Mouse (Mus musculus) heart, embryonic 13.5 days (tissue): ENCODE data around the gene Gckr. TPM values are rescaled to one million over a fixed set of nuclear protein-coding genes. Genes with fewer than 3 reads are reported as not detected.
A peak's percentile ranks its signal among the peaks of the same experiment; 100 is the strongest.
"Not testable (repeated sequence)": the region's sequence is repeated elsewhere in the genome, so short reads cannot be mapped to it uniquely, and the experiment has no call there.

Experiments
- ATAC-seq: fragments of 200-750 bp; cut with Nextera tagmentation; 2 replicates; pipeline ENCODE4 v1.8.0; 2017; ENCODE audit warnings: moderate TSS enrichment; ENCODE audit not compliant: insufficient number of reproducible peaks, low FRiP score, low TSS enrichment; ENCODE audit errors: extremely low read depth
- H3K27ac ChIP-seq: fragments of 300-500 bp; sonication (generic); replicated peaks from 2 replicates; pipeline ENCODE4 v1.5.1; 2015; ENCODE audit warnings: moderate library complexity, mild to moderate bottlenecking, inconsistent platforms
- H3K27me3 ChIP-seq: fragments of 300-500 bp; sonication (generic); replicated peaks from 2 replicates; pipeline ENCODE4 v1.6.1; 2015; ENCODE audit warnings: mild to moderate bottlenecking, inconsistent platforms
- H3K36me3 ChIP-seq: fragments of 300-500 bp; sonication (generic); 2 replicates; pipeline ENCODE4 v1.6.1; 2015; ENCODE audit warnings: mild to moderate bottlenecking, inconsistent platforms
- H3K4me1 ChIP-seq: fragments of 300-500 bp; sonication (generic); 2 replicates; pipeline ENCODE4 v1.6.1; 2015; ENCODE audit warnings: inconsistent platforms
- H3K4me2 ChIP-seq: fragments of 300-500 bp; sonication (generic); 2 replicates; pipeline ENCODE4 v1.6.1; 2015; ENCODE audit warnings: inconsistent platforms, mild to moderate bottlenecking, moderate library complexity
- H3K4me3 ChIP-seq: fragments of 300-500 bp; sonication (generic); 2 replicates; pipeline ENCODE4 v1.5.1; 2015; ENCODE audit warnings: moderate library complexity, mild to moderate bottlenecking, inconsistent platforms
- H3K9ac ChIP-seq: fragments of 300-500 bp; sonication (generic); 2 replicates; pipeline ENCODE4 v1.6.1; 2015; ENCODE audit warnings: inconsistent platforms, mild to moderate bottlenecking, moderate library complexity
- H3K9me3 ChIP-seq: fragments of 300-500 bp; sonication (generic); 2 replicates; pipeline ENCODE4 v1.6.1; 2016; ENCODE audit warnings: inconsistent platforms
- WGBS: fragments of 180-500 bp; shearing (Covaris S2); methylation state at CpG from one replicate; pipeline ENCODE4 v1.1.7; 2015; ENCODE audit warnings: mixed read lengths; 5-methylcytosine and 5-hydroxymethylcytosine counted together
- polyA plus RNA-seq: library from polyadenylated mRNA; unstranded; fragments of >200 nt; fragmentation: Nextera tagmentation; extraction: Ambion mirVana; gene quantifications from 2 replicates; pipeline ENCODE4 v1.2.1, GENCODE M21; 2015

The Gckr gene
- polyA plus RNA-seq, 1 experiment from 2014 or later: 0.36 TPM

DNA sequence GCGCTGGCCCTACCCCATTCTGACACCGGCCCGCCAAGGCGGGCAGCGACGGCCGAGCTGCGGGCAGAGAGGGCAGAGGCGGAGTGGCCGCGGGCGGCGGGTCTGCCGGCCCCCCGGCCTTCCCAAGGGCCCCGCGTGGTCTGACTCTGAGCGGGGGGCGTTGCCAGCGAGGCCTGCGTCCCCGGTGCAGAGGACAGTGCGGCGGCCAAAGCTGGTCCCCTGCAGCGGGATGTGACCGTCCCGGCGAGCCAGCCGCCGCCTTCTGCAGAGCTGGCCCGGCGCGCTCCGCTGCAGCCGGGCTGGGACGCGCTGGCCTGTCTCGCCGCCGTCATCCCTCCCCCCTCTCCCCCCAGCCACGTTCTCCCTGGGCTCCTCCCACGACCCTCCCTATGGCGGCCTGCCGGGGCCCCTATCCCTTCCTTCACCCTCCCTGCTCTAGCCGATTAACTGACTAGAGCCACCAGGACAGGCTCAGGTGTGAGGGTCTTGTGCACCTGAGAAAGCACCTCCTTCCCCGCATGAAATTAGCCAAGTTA lies 1.6 kb upstream of the Gckr start, which contains the start of gene Fndc4:
Gene Fndc4 (minus strand): TSS at position 475 of the 536 bp plus-strand sequence.
- Histone ChIP-seq H3K27ac (no peak within 1 kb of the TSS), H3K4me3 (peak within 1 kb of the TSS; percentile 68), H3K36me3 (peaks cover 18% of the 10 kb centered on the region), H3K9ac (peak within 1 kb of the TSS; percentile 88), H3K4me1 (peaks cover 22% of the 10 kb centered on the region), H3K4me2 (peak within 1 kb of the TSS; percentile 96), H3K27me3 (peaks cover 11% of the 10 kb centered on the region; the same call in 1 of the 2 replicates), H3K9me3 (no peaks in the 10 kb centered on the region)
- WGBS: under 1% methylated on average over 44 of the region's 46 CpGs
- ATAC-seq: 0 out of 2 replicates have a peak, but pooled peaks have one; percentile 34

DNA sequence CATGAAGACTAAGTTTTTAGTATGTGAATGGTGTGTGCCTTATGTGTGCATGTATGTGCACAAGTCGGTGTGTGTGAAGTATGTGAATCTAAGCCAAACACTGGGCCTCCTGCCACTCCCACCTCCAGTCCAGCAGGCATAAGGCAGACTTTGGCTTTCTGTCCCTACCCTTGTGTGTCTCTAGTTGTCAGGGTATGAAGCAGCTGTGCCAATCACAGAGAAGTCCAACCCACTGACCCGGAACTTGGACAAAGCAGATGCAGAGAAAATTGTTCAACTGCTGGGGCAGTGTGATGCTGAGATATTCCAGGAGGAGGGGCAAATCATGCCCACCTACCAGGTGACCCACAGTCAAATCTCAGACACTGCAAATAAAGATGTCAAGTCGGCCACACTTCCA lies 738 bp downstream of the Gckr start:
- Histone ChIP-seq H3K4me2 (no peak overlapping the region), H3K27ac (no peak overlapping the region), H3K4me1 (peaks cover 14% of the 10 kb centered on the region), H3K4me3 (no peak overlapping the region), H3K36me3 (peaks cover 13% of the 10 kb centered on the region), H3K9ac (no peak overlapping the region), H3K9me3 (no peaks in the 10 kb centered on the region), H3K27me3 (peaks cover 15% of the 10 kb centered on the region; the same call in 1 of the 2 replicates)
- ATAC-seq: no peak
- WGBS: 65% methylated on average over 3 of the region's 3 CpGs

DNA sequence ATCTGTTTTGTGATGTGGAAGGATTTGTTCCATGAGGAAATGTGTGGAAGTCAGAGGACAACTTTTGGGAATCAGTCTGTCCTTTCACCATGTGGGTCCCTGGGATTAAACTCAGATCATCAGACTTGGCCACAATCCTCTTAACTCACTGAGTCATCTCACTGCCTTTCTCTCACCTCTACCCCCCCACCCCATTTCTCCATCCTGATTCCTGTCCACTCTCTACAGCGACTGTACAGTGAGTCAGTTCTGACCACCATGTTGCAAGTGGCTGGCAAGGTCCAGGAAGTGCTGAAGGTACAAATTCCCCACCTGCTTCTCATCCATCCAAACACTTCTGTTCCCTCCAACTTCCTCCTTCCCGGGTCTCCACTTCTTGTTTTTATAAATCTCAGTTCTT lies 1.2 kb downstream of the Gckr start:
- ATAC-seq: no peak
- H3K4me2 ChIP-seq: no peak overlapping the region
- H3K9me3 ChIP-seq: no peaks in the 10 kb centered on the region
- no peak overlapping the region for H3K4me3 ChIP-seq
- WGBS: 34% methylated on average over 2 of the region's 2 CpGs
- H3K9ac ChIP-seq: no peak overlapping the region
- peaks cover 14% of the 10 kb centered on the region for H3K4me1 ChIP-seq
- H3K27me3 ChIP-seq: peaks cover 15% of the 10 kb centered on the region; the same call in 1 of the 2 replicates
- no peak overlapping the region for H3K27ac ChIP-seq
- peaks cover 8% of the 10 kb centered on the region for H3K36me3 ChIP-seq

DNA sequence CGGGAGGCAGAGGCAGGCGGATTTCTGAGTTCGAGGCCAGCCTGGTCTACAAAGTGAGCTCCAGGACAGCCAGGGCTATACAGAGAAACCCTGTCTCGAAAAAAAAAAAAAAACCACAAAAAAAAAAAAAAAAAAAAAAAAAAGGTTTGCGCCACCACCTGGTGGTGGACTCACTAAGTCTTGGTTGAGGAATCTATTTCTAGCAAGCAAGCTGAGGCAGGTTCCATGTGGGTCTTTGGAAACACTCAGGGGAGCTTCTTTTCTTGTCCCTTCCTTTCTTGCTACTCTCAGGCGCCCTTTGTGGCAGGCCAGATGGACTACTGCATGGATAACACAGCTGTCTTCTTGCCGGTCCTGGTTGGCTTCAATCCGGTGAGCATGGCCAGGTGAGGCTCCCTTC lies 4.6 kb downstream of the Gckr start:
- peaks cover 17% of the 10 kb centered on the region; the same call in 1 of the 2 replicates for H3K27me3 ChIP-seq
- WGBS: 60% methylated on average over 8 of the region's 8 CpGs
- H3K4me3 ChIP-seq: no peak overlapping the region
- no peak for ATAC-seq
- no peak overlapping the region for H3K27ac ChIP-seq
- H3K9ac ChIP-seq: no peak overlapping the region
- no peaks in the 10 kb centered on the region for H3K9me3 ChIP-seq
- H3K4me2 ChIP-seq: no peak overlapping the region
- H3K36me3 ChIP-seq: no peaks in the 10 kb centered on the region
- H3K4me1 ChIP-seq: no peaks in the 10 kb centered on the region

DNA sequence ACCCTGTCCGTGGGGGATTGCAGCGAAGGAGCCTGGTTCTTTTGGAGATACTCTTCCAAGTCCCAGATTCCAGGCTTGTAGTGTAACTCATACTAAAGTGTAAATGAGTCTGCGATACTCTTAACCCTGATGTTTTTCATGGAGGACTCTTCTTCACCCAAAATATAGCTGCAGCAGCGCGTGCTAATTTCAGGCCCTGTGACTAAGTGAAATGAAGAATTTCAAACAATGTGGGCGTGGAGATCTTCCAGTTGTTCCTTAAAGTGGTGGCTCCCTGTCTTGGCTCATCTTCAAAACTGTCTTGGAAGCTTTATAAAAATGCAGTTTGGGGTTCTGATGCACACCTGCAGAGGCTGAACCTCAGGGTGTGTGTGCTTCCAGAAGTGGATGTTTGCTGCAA lies 5.8 kb downstream of the Gckr start:
- H3K4me3 ChIP-seq: no peak overlapping the region
- no peaks in the 10 kb centered on the region for H3K9me3 ChIP-seq
- WGBS: 86% methylated on average over 6 of the region's 6 CpGs
- no peak overlapping the region for H3K4me2 ChIP-seq
- H3K27me3 ChIP-seq: peaks cover 14% of the 10 kb centered on the region; the same call in 1 of the 2 replicates
- no peaks in the 10 kb centered on the region for H3K4me1 ChIP-seq
- no peak overlapping the region for H3K9ac ChIP-seq
- no peaks in the 10 kb centered on the region for H3K36me3 ChIP-seq
- no peak overlapping the region for H3K27ac ChIP-seq
- ATAC-seq: no peak

DNA sequence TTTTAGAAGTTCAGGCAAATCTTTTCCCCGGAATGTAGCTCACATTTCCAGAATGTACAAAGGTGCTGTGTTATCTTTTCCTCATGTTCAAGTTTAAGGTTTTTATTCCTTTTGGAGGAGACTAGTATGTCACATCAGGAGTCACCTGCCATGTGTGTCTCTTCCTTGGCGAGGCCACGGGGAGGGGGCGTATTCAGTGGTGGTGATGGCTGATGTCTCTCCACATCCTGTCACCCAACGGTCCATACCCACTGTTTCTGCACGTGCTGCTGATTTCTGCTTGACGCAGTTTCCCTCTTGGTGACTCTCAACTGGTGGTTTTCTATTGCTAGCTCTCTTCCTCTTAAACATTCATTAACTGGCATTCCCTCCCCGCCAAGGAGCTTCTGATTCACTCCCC lies 15.6 kb downstream of the Gckr start:
- 76% methylated on average over 8 of the region's 8 CpGs for WGBS

DNA sequence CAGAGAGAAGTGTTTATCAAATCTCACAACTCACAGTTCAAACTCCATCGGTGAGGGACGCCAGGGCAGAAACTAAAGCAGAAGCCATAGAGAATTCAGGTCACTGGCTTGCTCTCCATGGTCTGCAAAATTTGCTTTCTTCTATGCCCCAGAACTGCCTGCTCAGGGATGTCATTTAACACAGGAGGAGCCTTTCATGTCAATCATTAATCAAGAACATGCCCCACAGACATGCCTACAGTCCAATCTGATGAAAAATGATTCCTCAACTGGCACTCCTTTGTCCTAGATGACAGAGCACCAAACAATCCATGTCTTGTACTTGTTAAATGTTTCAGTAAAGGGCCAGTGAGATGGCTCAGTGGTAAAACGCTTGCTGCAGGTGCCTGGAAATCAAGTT lies 25.5 kb downstream of the Gckr start:
- Histone ChIP-seq H3K4me3 (no peak overlapping the region), H3K36me3 (no peaks in the 10 kb centered on the region), H3K27me3 (peaks cover 4% of the 10 kb centered on the region; the same call in 1 of the 2 replicates), H3K9me3 (no peaks in the 10 kb centered on the region; the same call in 1 of the 2 replicates), H3K4me2 (no peak overlapping the region), H3K9ac (no peak overlapping the region), H3K27ac (no peak overlapping the region), H3K4me1 (no peaks in the 10 kb centered on the region)
- no peak for ATAC-seq
- 85% methylated on average over 3 of the region's 3 CpGs for WGBS

More for the DNA sequence above, 15.6 kb downstream of the Gckr start:
- no peak overlapping the region for H3K4me3 ChIP-seq
- no peaks in the 10 kb centered on the region for H3K9me3 ChIP-seq
- ATAC-seq: no peak
- H3K27me3 ChIP-seq: peaks cover 6% of the 10 kb centered on the region; the same call in 1 of the 2 replicates
- no peaks in the 10 kb centered on the region for H3K36me3 ChIP-seq
- no peak overlapping the region for H3K4me2 ChIP-seq
- H3K27ac ChIP-seq: no peak overlapping the region
- H3K9ac ChIP-seq: no peak overlapping the region
- H3K4me1 ChIP-seq: no peaks in the 10 kb centered on the region

DNA sequence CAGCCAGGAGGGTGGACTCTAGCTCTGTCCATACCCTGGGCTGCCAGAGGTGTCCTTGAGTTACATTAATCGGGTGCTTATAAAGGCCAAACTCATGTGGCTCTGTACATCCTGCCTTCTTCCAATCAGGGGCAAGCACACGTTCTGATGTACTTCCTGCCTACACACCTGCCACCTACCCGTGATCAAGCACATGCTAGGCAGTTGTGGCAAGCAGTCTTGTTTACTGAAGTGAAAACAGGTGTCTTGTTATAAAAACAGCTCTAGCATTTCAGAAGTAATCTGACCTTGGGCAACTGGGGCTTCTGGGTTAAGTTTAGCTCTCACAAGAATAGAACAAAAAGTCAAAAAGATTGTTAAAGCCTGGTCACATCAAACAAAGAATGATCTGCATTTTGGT lies 26.8 kb downstream of the Gckr start:
- WGBS: 52% methylated on average over 3 of the region's 3 CpGs
- H3K36me3 ChIP-seq: no peaks in the 10 kb centered on the region
- no peaks in the 10 kb centered on the region; the same call in 1 of the 2 replicates for H3K9me3 ChIP-seq
- peaks cover 4% of the 10 kb centered on the region; the same call in 1 of the 2 replicates for H3K4me1 ChIP-seq
- H3K27ac ChIP-seq: no peak overlapping the region
- H3K4me3 ChIP-seq: no peak overlapping the region
- H3K27me3 ChIP-seq: peaks cover 4% of the 10 kb centered on the region; the same call in 1 of the 2 replicates
- no peak for ATAC-seq
- no peak overlapping the region for H3K9ac ChIP-seq
- no peak overlapping the region for H3K4me2 ChIP-seq

DNA sequence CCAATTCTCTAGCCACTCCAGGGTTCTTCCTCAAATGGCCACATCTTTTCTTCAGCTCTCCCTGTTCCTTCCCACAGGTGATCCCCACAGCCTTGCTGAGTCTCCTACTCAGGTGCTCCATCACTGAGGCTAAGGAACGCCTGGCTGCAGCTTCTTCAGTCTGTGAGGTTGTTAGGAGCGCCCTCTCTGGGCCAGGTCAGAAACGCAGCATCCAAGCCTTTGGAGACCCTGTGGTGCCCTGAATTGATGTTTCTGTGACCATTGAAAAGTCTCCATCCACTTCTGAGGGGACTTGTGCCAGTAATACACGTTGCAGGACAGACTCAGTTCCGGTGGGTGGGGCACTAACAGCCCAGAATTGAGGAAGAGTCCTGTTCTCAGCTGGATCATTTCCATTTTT lies 29.6 kb downstream of the Gckr start:
- Histone ChIP-seq H3K27me3 (peaks cover 4% of the 10 kb centered on the region; the same call in 1 of the 2 replicates), H3K9me3 (no peaks in the 10 kb centered on the region), H3K9ac (no peak overlapping the region), H3K36me3 (no peaks in the 10 kb centered on the region), H3K4me2 (no peak overlapping the region), H3K27ac (no peak overlapping the region), H3K4me3 (no peak overlapping the region), H3K4me1 (peaks cover 4% of the 10 kb centered on the region; the same call in 1 of the 2 replicates)
- WGBS: 13% methylated on average over 5 of the region's 5 CpGs
- no peak for ATAC-seq

DNA sequence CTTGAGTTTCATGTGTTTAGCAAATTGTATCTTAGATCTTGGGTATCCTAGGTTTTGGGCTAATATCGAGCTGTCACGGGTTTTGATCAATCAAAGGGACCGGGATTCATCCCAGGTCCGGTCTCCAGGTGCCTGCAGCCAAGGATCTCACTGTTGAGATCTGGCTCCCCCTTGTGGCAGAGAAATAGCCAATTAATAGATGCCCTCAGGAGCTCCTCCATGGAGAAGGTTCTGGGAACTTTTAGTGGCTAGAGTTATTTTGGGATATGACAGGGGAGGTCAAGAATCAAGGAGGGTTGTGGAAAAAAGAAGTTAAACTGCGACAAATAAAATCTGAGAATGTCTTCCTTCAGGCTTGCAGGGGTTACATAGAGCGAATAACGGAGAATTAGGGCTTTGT lies 31.0 kb downstream of the Gckr start:
- no peak overlapping the region for H3K27ac ChIP-seq
- no peaks in the 10 kb centered on the region for H3K36me3 ChIP-seq
- peaks cover 7% of the 10 kb centered on the region for H3K9me3 ChIP-seq
- no peak overlapping the region for H3K4me3 ChIP-seq
- no peak for ATAC-seq
- peaks cover 4% of the 10 kb centered on the region; the same call in 1 of the 2 replicates for H3K27me3 ChIP-seq
- 34% methylated on average over 7 of the region's 7 CpGs for WGBS
- H3K9ac ChIP-seq: no peak overlapping the region
- H3K4me1 ChIP-seq: peaks cover 4% of the 10 kb centered on the region; the same call in 1 of the 2 replicates
- H3K4me2 ChIP-seq: no peak overlapping the region

DNA sequence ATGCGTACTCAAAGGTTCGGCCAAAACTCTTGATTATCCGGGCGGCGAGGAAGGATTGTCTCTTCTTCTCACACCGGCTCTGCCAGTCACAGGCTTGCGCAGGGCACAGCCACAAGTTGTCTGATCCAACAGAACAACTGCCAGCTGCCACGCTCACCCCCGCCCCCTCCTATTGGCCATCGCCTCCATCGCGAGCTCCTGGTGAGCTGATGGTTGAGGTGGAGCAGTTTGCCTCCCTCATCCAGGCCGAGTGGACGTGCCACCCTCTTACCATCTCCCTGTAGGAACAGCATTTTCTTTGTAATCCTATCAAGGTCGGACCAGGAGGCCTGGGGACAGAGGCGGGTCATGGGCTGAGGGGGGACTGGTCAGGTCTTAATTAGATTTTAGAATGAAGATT lies 60.3 kb downstream of the Gckr start:
- not testable (repeated sequence) for ATAC-seq, H3K4me3 ChIP-seq, H3K27me3 ChIP-seq, H3K27ac ChIP-seq, H3K4me1 ChIP-seq, H3K9me3 ChIP-seq, H3K36me3 ChIP-seq, H3K4me2 ChIP-seq, H3K9ac ChIP-seq
- WGBS: 67% methylated on average over 16 of the region's 16 CpGs

DNA sequence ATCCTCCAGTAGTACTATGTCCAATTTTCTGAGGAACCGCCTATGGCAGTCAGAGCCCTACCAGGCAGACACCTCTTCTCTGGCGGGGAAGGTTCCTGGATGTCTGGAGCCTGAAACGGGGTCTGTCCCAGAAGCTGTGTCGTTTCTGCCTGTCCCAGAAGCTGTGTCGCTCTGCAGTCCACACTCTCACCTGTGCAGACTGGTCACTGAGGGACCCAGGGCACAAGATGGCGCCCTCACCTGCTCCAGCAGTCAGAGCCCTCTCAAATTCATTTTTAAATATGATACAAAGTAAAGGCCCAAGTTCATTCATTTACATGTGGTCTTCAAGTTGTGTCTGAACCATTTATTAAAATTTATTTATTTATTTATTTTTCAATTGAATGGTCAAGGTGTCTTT lies 63.7 kb downstream of the Gckr start:
- no peaks in the 10 kb centered on the region for H3K9me3 ChIP-seq
- H3K9ac ChIP-seq: no peak overlapping the region
- H3K4me3 ChIP-seq: no peak overlapping the region
- H3K27me3 ChIP-seq: no peaks in the 10 kb centered on the region
- no peaks in the 10 kb centered on the region for H3K4me1 ChIP-seq
- 59% methylated on average over 6 of the region's 6 CpGs for WGBS
- H3K36me3 ChIP-seq: no peaks in the 10 kb centered on the region
- H3K27ac ChIP-seq: no peak overlapping the region
- no peak overlapping the region for H3K4me2 ChIP-seq
- ATAC-seq: no peak
